Mouse (Mus musculus): ENCODE measurements around the gene Dnmt3l.
A peak's percentile ranks its signal among the peaks of the same experiment; 100 is the strongest.
"Not testable (repeated sequence)": the region's sequence is repeated elsewhere in the genome, so short reads cannot be mapped to it uniquely, and the experiment has no call there.

Dnmt3l gene

DNA sequence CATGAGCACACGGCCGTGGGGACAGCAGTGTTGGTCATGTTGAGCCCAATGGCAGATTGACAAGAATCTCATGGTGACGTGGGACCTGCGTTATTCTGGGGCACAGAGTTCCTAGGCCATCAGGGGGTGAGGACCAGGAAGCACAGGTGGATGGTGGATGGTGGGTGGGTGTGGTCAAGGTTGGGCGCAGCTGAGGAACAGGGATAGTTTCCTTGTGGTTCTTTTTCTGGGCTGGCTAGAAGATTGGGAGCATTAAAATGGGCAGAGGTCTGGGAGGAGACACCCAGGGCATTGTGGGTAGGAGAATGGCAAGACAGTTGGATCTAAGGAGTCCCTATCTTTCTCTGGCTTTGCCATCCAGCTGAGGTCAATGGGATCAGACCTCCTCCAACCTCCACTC is at the start of gene Dnmt3l:
Dnmt3l (plus strand) TSS at position 301 of the 400 bp plus-strand sequence.
- no peak for DNase-seq (ENCODE audit: low read depth, low spot score)

GRCm38 (mm10) chr10:77995639-77996038 is 46.1 kb upstream of the Dnmt3l start:
- DNase-seq (ENCODE audit: low read depth, low spot score) = no peak

DNA sequence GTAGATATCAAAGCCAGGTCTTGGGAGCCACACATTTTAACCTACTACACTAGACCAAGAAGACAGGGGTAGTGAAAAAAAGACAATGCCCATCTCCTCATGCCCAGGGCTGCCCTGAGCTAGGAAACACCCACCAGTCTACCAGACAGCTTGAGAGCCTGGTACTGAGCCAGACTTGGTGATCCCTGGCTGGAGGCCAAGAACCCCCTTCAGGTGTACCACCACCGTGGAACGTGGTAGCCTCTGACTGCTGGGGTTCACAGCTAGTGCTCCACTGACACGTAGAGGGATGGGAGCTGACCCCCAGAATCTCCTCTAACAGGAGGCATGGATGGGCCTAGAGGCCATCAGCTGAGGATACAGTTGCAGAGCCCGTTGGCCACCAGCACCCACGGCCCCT is 41.5 kb upstream of the Dnmt3l start:
- no peak for DNase-seq (ENCODE audit: low read depth, low spot score)

DNA sequence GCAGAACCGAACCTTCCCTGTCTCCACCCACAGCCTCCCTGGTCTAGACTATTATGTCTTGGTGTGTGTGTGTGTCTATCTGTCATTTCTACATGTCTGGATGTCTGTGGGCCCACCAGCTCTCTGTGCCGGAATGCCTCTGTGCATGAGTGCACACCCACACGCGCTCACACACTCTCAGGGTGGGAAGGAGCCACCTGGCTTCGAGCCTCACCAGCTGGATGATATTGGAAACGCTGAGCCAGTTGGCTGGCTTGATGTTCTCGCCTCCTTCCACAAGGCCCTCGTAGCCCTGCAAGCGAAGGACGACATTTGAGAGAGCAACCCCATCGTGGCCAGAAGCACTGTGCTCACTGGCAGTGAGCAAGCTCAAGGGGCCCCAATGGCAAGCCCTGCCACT is 40.0 kb upstream of the Dnmt3l start:
- peak; percentile 95 for DNase-seq (ENCODE audit: low read depth, low spot score)

GRCm38 (mm10) chr10:78002316-78002715 is 39.4 kb upstream of the Dnmt3l start:
- DNase-seq (ENCODE audit: low read depth, low spot score) = peak; percentile 29

- DNase-seq (ENCODE audit: low read depth, low spot score) = peak; percentile 83
These were observed 37.2 kb upstream of the Dnmt3l start for GRCm38 (mm10) chr10:78004479-78005100.

DNA sequence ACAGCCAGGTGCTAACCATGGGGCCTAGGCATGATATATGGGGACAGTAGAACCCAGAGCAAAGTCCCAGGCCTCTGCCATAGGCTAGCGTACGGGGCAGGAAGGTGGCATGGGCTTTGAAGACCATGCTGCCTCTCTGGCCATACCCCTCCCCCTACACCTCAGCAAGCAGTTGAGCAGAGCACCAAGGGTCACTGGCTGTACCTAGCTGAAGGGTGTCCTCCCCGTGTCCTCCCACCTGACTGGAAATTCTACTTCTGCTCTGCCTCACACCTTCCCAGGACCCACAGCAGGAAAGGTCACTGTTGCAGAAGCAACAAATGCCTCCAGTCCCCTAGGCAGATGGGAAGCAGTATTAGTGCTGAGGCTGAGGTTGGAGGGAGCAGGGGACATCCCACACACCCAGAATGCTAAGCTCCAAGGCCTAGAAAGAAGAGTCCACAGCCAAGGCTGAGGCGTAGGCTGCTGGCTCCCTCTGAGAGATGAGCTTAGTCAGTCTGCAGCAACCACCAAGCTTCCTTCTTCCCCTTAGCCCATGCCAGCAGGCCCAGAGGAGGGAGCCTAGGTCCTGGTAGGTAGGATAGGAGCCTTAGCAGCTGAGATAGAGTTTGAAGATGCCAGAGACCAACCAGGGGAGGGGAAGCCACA is 35.8 kb upstream of the Dnmt3l start:
- peak; percentile 75 for DNase-seq (ENCODE audit: low read depth, low spot score)

DNA sequence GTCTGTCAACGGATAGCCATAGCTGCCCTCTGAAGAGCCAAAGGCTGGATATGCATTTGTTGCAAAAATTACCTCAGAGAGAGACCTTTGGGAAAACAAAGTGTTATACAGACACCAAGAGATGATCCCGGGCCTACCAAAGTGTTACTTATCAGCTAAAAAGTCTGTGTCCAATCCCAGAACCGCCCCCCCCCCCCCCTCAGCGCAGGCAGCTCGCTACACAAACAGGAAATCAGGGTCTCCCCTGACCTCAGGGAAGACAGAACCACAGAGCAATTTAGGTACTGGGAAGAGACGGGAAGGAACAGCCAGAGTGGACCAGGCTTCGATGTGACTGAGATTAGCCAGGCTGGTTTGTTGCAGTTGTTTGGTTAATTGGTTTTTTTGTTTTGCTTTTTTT is 34.5 kb upstream of the Dnmt3l start:
- no peak for DNase-seq (ENCODE audit: low read depth, low spot score)

- no peak for DNase-seq (ENCODE audit: low read depth, low spot score)
These were observed 33.6 kb upstream of the Dnmt3l start for GRCm38 (mm10) chr10:78008169-78008568.

DNA sequence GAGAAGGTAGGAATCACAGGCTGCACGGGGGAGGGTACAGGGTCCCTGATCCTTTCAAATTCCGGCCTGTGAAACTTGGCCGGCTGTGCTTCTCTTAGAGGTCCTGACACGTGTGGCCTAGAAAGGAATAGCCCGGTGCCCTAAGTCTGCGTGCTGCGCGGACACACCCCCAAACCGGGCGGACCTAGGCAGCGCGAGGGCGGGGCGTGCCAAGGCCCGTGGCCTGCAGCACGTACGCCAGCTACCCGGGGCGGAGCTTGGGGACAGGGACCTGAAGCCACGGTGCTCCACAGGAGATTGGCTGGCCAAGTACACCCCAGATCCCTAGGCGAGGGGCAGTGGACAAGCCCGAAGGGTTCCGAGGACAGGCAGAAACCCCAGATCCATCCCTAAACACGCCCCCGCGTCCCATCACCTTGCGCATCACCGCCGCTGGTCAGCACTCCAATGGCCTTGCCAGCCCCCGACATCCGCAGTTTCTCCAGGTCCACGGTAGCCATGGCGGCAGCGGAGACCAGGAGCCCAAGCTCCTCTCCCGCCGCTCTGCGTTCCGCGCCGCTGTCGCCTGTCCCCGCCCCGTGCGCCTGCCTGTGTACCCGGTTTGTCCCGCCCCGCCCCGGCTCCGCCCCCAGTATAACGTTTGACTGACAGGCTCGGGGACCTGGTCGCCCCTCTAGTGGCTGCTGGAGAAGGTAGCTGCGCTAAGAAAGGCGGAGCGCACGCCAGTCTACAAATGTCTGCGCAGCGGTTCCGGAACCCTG is 32.4 kb upstream of the Dnmt3l start:
- DNase-seq (ENCODE audit: low read depth, low spot score) = peak; percentile 97

GRCm38 (mm10) chr10:78009945-78010293 is 31.8 kb upstream of the Dnmt3l start, which contains the start of gene Pfkl:
Gene Pfkl (minus strand): TSS chr10:78010083.
- DNase-seq (ENCODE audit: low read depth, low spot score) = no peak

DNA sequence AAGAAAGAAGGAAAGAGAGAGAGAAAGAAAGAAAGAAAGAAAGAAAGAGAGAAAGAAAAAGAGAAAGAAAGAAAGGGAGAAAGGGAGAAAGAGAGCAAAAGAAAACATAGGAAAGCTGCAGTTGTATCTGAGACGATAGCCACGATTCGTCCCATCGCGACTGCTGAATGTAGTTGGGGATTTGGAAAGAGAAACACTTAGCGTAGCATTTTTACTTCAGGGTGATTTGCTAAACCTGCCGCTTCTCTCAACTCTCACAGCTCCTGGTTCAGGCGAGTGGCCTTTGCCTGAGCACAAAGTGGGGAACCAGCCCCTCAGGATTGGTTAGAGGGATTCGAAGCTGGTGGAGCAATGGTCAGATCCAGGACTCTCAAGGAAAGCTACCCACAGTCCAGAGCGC is 31.4 kb upstream of the Dnmt3l start:
- DNase-seq (ENCODE audit: low read depth, low spot score) = no peak

GRCm38 (mm10) chr10:78011116-78011515 is 30.6 kb upstream of the Dnmt3l start:
- DNase-seq (ENCODE audit: low read depth, low spot score) = not testable (repeated sequence)

- no peak for DNase-seq (ENCODE audit: low read depth, low spot score)
These were observed 28.9 kb upstream of the Dnmt3l start for GRCm38 (mm10) chr10:78012661-78013495.

- no peak for DNase-seq (ENCODE audit: low read depth, low spot score)
These were observed 26.3 kb upstream of the Dnmt3l start for GRCm38 (mm10) chr10:78015489-78015888.

GRCm38 (mm10) chr10:78016366-78016765 is 25.4 kb upstream of the Dnmt3l start:
- no peak for DNase-seq (ENCODE audit: low read depth, low spot score)

DNA sequence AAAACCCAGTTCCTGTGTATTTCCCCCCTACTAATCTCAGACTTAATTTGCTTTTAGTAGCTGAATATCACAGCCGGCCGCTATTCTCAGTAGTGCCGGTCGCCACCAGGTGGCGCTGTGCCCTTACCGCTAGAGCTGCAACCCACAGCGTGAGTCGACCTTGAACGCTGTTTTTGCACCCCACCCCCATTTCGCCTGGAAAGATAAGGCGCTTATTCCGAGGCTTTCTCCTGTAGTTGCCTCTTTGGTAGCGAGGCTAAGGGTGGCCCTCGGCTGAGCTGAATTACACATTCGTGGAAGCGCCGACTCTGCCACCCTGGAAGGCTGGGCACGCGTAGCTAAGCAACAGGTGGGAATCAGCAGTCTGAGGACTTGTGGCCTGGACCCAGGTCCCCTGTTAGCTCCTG is 22.9 kb upstream of the Dnmt3l start:
- peak; percentile 87 for DNase-seq (ENCODE audit: low read depth, low spot score)

DNA sequence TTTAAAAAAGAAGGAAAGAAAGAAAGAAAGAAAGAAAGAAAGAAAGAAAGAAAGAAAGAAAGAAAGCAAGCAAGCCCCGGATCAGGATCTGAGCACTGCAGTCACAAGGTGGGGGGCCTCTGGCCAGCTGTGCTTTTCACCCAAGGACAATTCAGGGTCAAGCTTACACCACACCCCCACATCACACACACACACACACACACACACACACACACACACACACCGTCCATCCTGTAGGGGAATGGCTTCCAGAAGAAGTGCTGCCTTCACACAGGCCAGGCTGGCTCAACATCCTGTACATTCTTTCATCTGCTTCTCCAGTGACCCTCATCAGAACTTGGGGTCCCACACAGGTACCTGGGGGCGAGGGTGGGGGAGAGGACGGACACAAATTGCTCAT is 22.5 kb upstream of the Dnmt3l start:
- DNase-seq (ENCODE audit: low read depth, low spot score) = no peak

GRCm38 (mm10) chr10:78019984-78020383 is 21.8 kb upstream of the Dnmt3l start:
- not testable (repeated sequence) for DNase-seq (ENCODE audit: low read depth, low spot score)

GRCm38 (mm10) chr10:78025453-78025852 is 16.3 kb upstream of the Dnmt3l start:
- not testable (repeated sequence) for DNase-seq (ENCODE audit: low read depth, low spot score)

GRCm38 (mm10) chr10:78028129-78028528 is 13.6 kb upstream of the Dnmt3l start:
- DNase-seq (ENCODE audit: low read depth, low spot score) = peak; percentile 93

- DNase-seq (ENCODE audit: low read depth, low spot score) = no peak
These were observed 12.7 kb upstream of the Dnmt3l start for GRCm38 (mm10) chr10:78029080-78029479.
